Mouse (Mus musculus) lung, embryonic 15.5 days (tissue): ENCODE data around the gene Wdsub1. TPM values are rescaled to one million over a fixed set of nuclear protein-coding genes. Genes with fewer than 3 reads are reported as not detected.
"Not testable (repeated sequence)": the region's sequence is repeated elsewhere in the genome, so short reads cannot be mapped to it uniquely, and the experiment has no call there.

Source experiments
- ATAC-seq: fragments of 200-750 bp; cut with Nextera tagmentation; 2 replicates; pipeline ENCODE4 v1.8.0; 2017; ENCODE audit warnings: moderate number of reproducible peaks, borderline replicate concordance; ENCODE audit not compliant: low FRiP score, low TSS enrichment; ENCODE audit errors: extremely low read depth
- H3K27ac ChIP-seq: fragments of 300-500 bp; sonication (generic); 2 replicates; pipeline ENCODE4 v1.5.1; 2015; ENCODE audit warnings: moderate library complexity, mild to moderate bottlenecking, inconsistent platforms
- H3K27me3 ChIP-seq: fragments of 300-500 bp; sonication (generic); 2 replicates; pipeline ENCODE4 v1.6.1; 2015; ENCODE audit warnings: inconsistent platforms
- H3K36me3 ChIP-seq: fragments of 300-500 bp; sonication (generic); 2 replicates; pipeline ENCODE4 v1.6.1; 2015; ENCODE audit warnings: inconsistent platforms
- H3K4me1 ChIP-seq: fragments of 300-500 bp; sonication (generic); 2 replicates; pipeline ENCODE4 v1.6.1; 2015; ENCODE audit warnings: inconsistent platforms
- H3K4me2 ChIP-seq: fragments of 300-500 bp; sonication (generic); 2 replicates; pipeline ENCODE4 v1.6.1; 2015; ENCODE audit warnings: inconsistent platforms, mild to moderate bottlenecking, moderate library complexity
- H3K4me3 ChIP-seq: fragments of 300-500 bp; sonication (generic); 2 replicates; pipeline ENCODE4 v1.5.1; 2015; ENCODE audit warnings: mild to moderate bottlenecking, inconsistent platforms
- H3K9ac ChIP-seq: fragments of 300-500 bp; sonication (generic); 2 replicates; pipeline ENCODE4 v1.6.1; 2015; ENCODE audit warnings: inconsistent platforms
- H3K9me3 ChIP-seq: fragments of 300-500 bp; sonication (generic); 2 replicates; pipeline ENCODE4 v1.6.1; 2016; ENCODE audit warnings: inconsistent platforms
- WGBS: fragments of 180-500 bp; shearing (Covaris S2); methylation state at CpG from one replicate; pipeline ENCODE4 v1.1.7; 2015; 5-methylcytosine and 5-hydroxymethylcytosine counted together
- polyA plus RNA-seq: library from polyadenylated mRNA; unstranded; fragments of >200 nt; fragmentation: Nextera tagmentation; extraction: Ambion mirVana; gene quantifications from 2 replicates; pipeline ENCODE4 v1.2.1, GENCODE M21; 2015

The Wdsub1 gene
- polyA plus RNA-seq, 1 experiment from 2014 or later: 35.6 TPM

- no peak overlapping the region for H3K27ac ChIP-seq
- ATAC-seq: no peak
- H3K4me1 ChIP-seq: peaks cover 6% of the 10 kb centered on the region
- no peaks in the 10 kb centered on the region for H3K27me3 ChIP-seq
- WGBS: 89% methylated on average over 4 of the region's 4 CpGs
- H3K4me3 ChIP-seq: no peak overlapping the region
- H3K36me3 ChIP-seq: peaks cover 8% of the 10 kb centered on the region; the same call in 1 of the 2 replicates
- H3K4me2 ChIP-seq: no peak overlapping the region
- H3K9me3 ChIP-seq: no peaks in the 10 kb centered on the region
- no peak overlapping the region for H3K9ac ChIP-seq
These were observed 5.1 kb downstream of the Wdsub1 start for GRCm38 (mm10) chr2:59877335-59877734.

- no peak for ATAC-seq
- Histone ChIP-seq H3K9ac (no peak overlapping the region), H3K27ac (no peak overlapping the region), H3K36me3 (peaks cover 15% of the 10 kb centered on the region; the same call in 1 of the 2 replicates), H3K4me1 (peaks cover 2% of the 10 kb centered on the region), H3K9me3 (no peaks in the 10 kb centered on the region), H3K4me3 (no peak overlapping the region), H3K4me2 (no peak overlapping the region), H3K27me3 (no peaks in the 10 kb centered on the region)
- 86% methylated on average over 15 of the region's 15 CpGs for WGBS
These were observed 5.9 kb downstream of the Wdsub1 start for GRCm38 (mm10) chr2:59876482-59876881.

- no peaks in the 10 kb centered on the region for H3K4me1 ChIP-seq
- no peak overlapping the region for H3K4me2 ChIP-seq
- H3K4me3 ChIP-seq: no peak overlapping the region
- no peak overlapping the region for H3K9ac ChIP-seq
- no peaks in the 10 kb centered on the region for H3K27me3 ChIP-seq
- peaks cover 15% of the 10 kb centered on the region; the same call in 1 of the 2 replicates for H3K36me3 ChIP-seq
- H3K27ac ChIP-seq: no peak overlapping the region
- 85% methylated on average over 6 of the region's 6 CpGs for WGBS
- no peak for ATAC-seq
- no peaks in the 10 kb centered on the region for H3K9me3 ChIP-seq
These were observed 11.9 kb downstream of the Wdsub1 start for GRCm38 (mm10) chr2:59870526-59870925.

GRCm38 (mm10) chr2:59862618-59863017 is 19.8 kb downstream of the Wdsub1 start:
- Histone ChIP-seq H3K4me1 (0 out of 2 replicates have a peak, but pooled peaks cover 5% of the 10 kb centered on the region), H3K27me3 (no peaks in the 10 kb centered on the region), H3K9me3 (no peaks in the 10 kb centered on the region), H3K9ac (no peak overlapping the region), H3K4me2 (no peak overlapping the region), H3K4me3 (no peak overlapping the region), H3K36me3 (peaks cover 20% of the 10 kb centered on the region), H3K27ac (no peak overlapping the region)
- no peak for ATAC-seq
- WGBS: 85% methylated on average over 6 of the region's 6 CpGs

- Histone ChIP-seq H3K4me3 (no peak overlapping the region), H3K9ac (no peak overlapping the region), H3K4me2 (no peak overlapping the region), H3K4me1 (0 out of 2 replicates have a peak, but pooled peaks cover 5% of the 10 kb centered on the region), H3K9me3 (no peaks in the 10 kb centered on the region), H3K27me3 (no peaks in the 10 kb centered on the region), H3K36me3 (peaks cover 15% of the 10 kb centered on the region), H3K27ac (no peak overlapping the region)
- WGBS: 87% methylated on average over 9 of the region's 9 CpGs
- ATAC-seq: no peak
These were observed 28.0 kb downstream of the Wdsub1 start for GRCm38 (mm10) chr2:59854363-59854762.

GRCm38 (mm10) chr2:59853543-59853942 is 28.8 kb downstream of the Wdsub1 start:
- WGBS: 81% methylated on average over 10 of the region's 10 CpGs
- no peaks in the 10 kb centered on the region for H3K4me1 ChIP-seq
- H3K4me2 ChIP-seq: no peak overlapping the region
- H3K9ac ChIP-seq: no peak overlapping the region
- peaks cover 15% of the 10 kb centered on the region for H3K36me3 ChIP-seq
- no peak for ATAC-seq
- no peak overlapping the region for H3K27ac ChIP-seq
- no peaks in the 10 kb centered on the region for H3K27me3 ChIP-seq
- H3K9me3 ChIP-seq: no peaks in the 10 kb centered on the region
- no peak overlapping the region for H3K4me3 ChIP-seq

- Histone ChIP-seq H3K36me3 (peaks cover 11% of the 10 kb centered on the region; the same call in 1 of the 2 replicates), H3K27me3 (no peaks in the 10 kb centered on the region), H3K9me3 (no peaks in the 10 kb centered on the region), H3K9ac (no peak overlapping the region), H3K27ac (no peak overlapping the region), H3K4me1 (no peaks in the 10 kb centered on the region), H3K4me2 (no peak overlapping the region), H3K4me3 (no peak overlapping the region)
- 90% methylated on average over 11 of the region's 11 CpGs for WGBS
- ATAC-seq: no peak
These were observed 29.5 kb downstream of the Wdsub1 start for GRCm38 (mm10) chr2:59852916-59853315.

GRCm38 (mm10) chr2:59851885-59852284 is 30.5 kb downstream of the Wdsub1 start:
- not testable (repeated sequence) for H3K4me3 ChIP-seq, H3K9ac ChIP-seq, H3K27ac ChIP-seq, H3K4me1 ChIP-seq, H3K4me2 ChIP-seq, H3K9me3 ChIP-seq, ATAC-seq, H3K27me3 ChIP-seq
- 82% methylated on average over 5 of the region's 5 CpGs for WGBS
- peaks cover 11% of the 10 kb centered on the region; the same call in 1 of the 2 replicates for H3K36me3 ChIP-seq

- no peak for ATAC-seq
- H3K4me3 ChIP-seq: no peak overlapping the region
- no peaks in the 10 kb centered on the region for H3K27me3 ChIP-seq
- no peak overlapping the region for H3K9ac ChIP-seq
- H3K36me3 ChIP-seq: peaks cover 45% of the 10 kb centered on the region
- H3K4me2 ChIP-seq: no peak overlapping the region
- H3K4me1 ChIP-seq: peaks cover 9% of the 10 kb centered on the region
- 88% methylated on average over 6 of the region's 6 CpGs for WGBS
- no peaks in the 10 kb centered on the region for H3K9me3 ChIP-seq
- no peak overlapping the region for H3K27ac ChIP-seq
These were observed 38.5 kb downstream of the Wdsub1 start for GRCm38 (mm10) chr2:59843848-59844247.

GRCm38 (mm10) chr2:59843156-59843555 is 39.2 kb downstream of the Wdsub1 start:
- H3K36me3 ChIP-seq: peaks cover 45% of the 10 kb centered on the region
- H3K9me3 ChIP-seq: no peaks in the 10 kb centered on the region
- 89% methylated on average over 21 of the region's 21 CpGs for WGBS
- H3K27ac ChIP-seq: no peak overlapping the region
- no peak overlapping the region for H3K9ac ChIP-seq
- no peak for ATAC-seq
- peaks cover 9% of the 10 kb centered on the region for H3K4me1 ChIP-seq
- no peak overlapping the region for H3K4me2 ChIP-seq
- no peak overlapping the region for H3K4me3 ChIP-seq
- H3K27me3 ChIP-seq: no peaks in the 10 kb centered on the region

- WGBS: 73% methylated on average over 6 of the region's 6 CpGs
- Histone ChIP-seq H3K4me2 (no peak overlapping the region), H3K9ac (no peak overlapping the region), H3K36me3 (peaks cover 47% of the 10 kb centered on the region), H3K27ac (no peak overlapping the region), H3K4me1 (peaks cover 9% of the 10 kb centered on the region), H3K27me3 (no peaks in the 10 kb centered on the region), H3K9me3 (no peaks in the 10 kb centered on the region), H3K4me3 (no peak overlapping the region)
- ATAC-seq: no peak
These were observed 39.8 kb downstream of the Wdsub1 start for GRCm38 (mm10) chr2:59842556-59843008.

GRCm38 (mm10) chr2:59841944-59842343 is 40.4 kb downstream of the Wdsub1 start:
- Histone ChIP-seq H3K4me1 (peaks cover 9% of the 10 kb centered on the region), H3K4me2 (no peak overlapping the region), H3K4me3 (no peak overlapping the region), H3K27me3 (no peaks in the 10 kb centered on the region), H3K27ac (no peak overlapping the region), H3K36me3 (peaks cover 53% of the 10 kb centered on the region), H3K9ac (no peak overlapping the region), H3K9me3 (no peaks in the 10 kb centered on the region)
- no peak for ATAC-seq
- WGBS: 80% methylated on average over 11 of the region's 11 CpGs
